Mouse (Mus musculus): ENCODE results near the gene Fads1. TPM values are rescaled to one million over a fixed set of nuclear protein-coding genes. Genes with fewer than 3 reads are reported as not detected.

The Fads1 gene
- total RNA-seq, 2 experiments from 2014 or later = 149 to 158 TPM

GRCm38 (mm10) chr19:10240654-10241305 is 58.1 kb downstream of the Fads1 start, which contains the start of gene Myrf:
Gene Myrf (minus strand): TSS chr19:10240748.
- DNase-seq = peak; percentile 76
- intact Hi-C loops (cut with DNase I) = no loop called here

GRCm38 (mm10) chr19:10242916-10243315 is 60.2 kb downstream of the Fads1 start:
- no peak for DNase-seq
- intact Hi-C loops (cut with DNase I) = no loop called here

- intact Hi-C loops (cut with DNase I) = no loop called here
Measured at GRCm38 (mm10) chr19:10244183-10244582, 61.5 kb downstream of the Fads1 start.

More at GRCm38 (mm10) chr19:10244183-10244582, 61.5 kb downstream of the Fads1 start:
- DNase-seq = peak; percentile 53

Small RNAs within 50 kb of the gene (microRNA-seq; reads per million reads assigned to microRNA genes)
- 3.0 reads per million, percentile 1 among the genes with 10 or more reads in this experiment for gene Mir6993

Other genes starting within 250 kb of the Fads1 start
- 1,000 to 10,000 TPM; 1,213 to 1,248 TPM for gene Fth1, start 202.3 kb upstream of the Fads1 start, total RNA-seq (2021)
- 1 to 10 TPM; 1.7 to 2.1 TPM for gene Best1, start 181.3 kb upstream of the Fads1 start, total RNA-seq (2021)
- gene Rab3il1, start 181.2 kb upstream of the Fads1 start, total RNA-seq (2021) = 10 to 100 TPM; 12.9 to 14.9 TPM
- 10 to 100 TPM; 52.8 to 60.4 TPM for gene Fads3, start 141.3 kb upstream of the Fads1 start, total RNA-seq (2021)
- 100 to 1,000 TPM; 220 to 236 TPM for gene Fads2, start 81.1 kb upstream of the Fads1 start, total RNA-seq (2021)
- 100 to 1,000 TPM; 105 to 114 TPM for gene Tmem258, start 21.1 kb downstream of the Fads1 start, total RNA-seq (2021)
- 10 to 100 TPM; 11.7 to 11.9 TPM for gene Fen1, start 21.3 kb downstream of the Fads1 start, total RNA-seq (2021)
- gene Myrf, start 57.9 kb downstream of the Fads1 start, total RNA-seq (2021) = 1 to 10 TPM; 1.6 to 1.8 TPM
- 10 to 100 TPM; 44.1 to 44.6 TPM for gene Dagla, start 122.0 kb downstream of the Fads1 start, total RNA-seq (2021)
- gene Syt7, start 206.2 kb downstream of the Fads1 start, total RNA-seq (2021) = 100 to 1,000 TPM; 209 to 213 TPM